In the genomic region with DNA sequence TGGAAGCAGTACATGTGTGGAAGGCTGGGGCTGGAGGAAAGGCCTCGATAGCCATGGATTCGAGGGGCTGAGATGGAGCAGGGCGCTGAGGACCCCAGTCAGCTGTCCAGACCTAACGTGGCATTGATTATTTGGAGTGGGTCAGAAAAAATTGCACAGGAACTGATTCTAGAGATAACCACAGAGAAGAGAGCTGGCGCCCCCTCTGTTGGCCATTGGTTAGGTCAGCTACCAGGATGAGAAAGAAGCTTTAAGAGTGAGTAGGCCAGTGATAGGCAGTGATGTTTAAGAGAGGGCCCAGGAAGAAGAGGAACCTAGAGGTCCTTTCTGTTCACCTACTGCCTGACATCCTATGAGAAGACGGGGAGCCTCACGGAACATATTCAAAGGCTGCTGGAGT, we compare ENCODE assay signal across 12 mouse cellular contexts. TPM values are rescaled to one million over a fixed set of nuclear protein-coding genes. Genes with fewer than 3 reads are reported as not detected.
A peak's percentile ranks its signal among the peaks of the same experiment; 100 is the strongest.
DNase-seq lines count a peak whose midpoint lies in the region; TF ChIP-seq lines count a peak whose summit lies in the region.
"Had no signal": no experiment of that assay in that cellular context is flagged by ENCODE, and none has a peak within 500 bp of the region (broad histone marks: within the 10 kb centered on the region; RNA-seq: fewer than 3 reads in every experiment).

No protein-coding gene starts in this region.

- H3K4me3 ChIP-seq in lung, adult 2 months (replicated peaks; ENCODE audit: extremely low read depth, low read depth, low read length): no peak overlapping the region
- H3K4me3 ChIP-seq in MEL (ENCODE audit: control insufficient read depth in 1 of 2, insufficient read depth in 1 of 2, low read depth in 2 of 2, low read length in 2 of 2): no peak overlapping the region
- H3K4me3 ChIP-seq: forebrain, embryonic 15.5 days; heart, embryonic 12.5 days; lung, embryonic 15.5 days had no signal

- TF ChIP-seq CTCF in lung, adult 2 months (IDR thresholded peaks at IDR 0.05; ENCODE audit: insufficient read depth, low read length): no peak
- peak; percentile 50 to 69 (median 56); a peak in 5 of 6 replicates for TF ChIP-seq CTCF in MEL (IDR thresholded peaks at IDR 0.05 in 2 of 3, conservative IDR thresholded peaks at IDR 0.05 in 1 of 3; ENCODE audit: control insufficient read depth in 1 of 3, insufficient read depth in 1 of 3, low read depth in 2 of 3, low read length in 3 of 3, poor library complexity in 1 of 3, severe bottlenecking in 1 of 3)

- no peak for TF ChIP-seq POLR2A in lung, adult 2 months (IDR thresholded peaks at IDR 0.05; ENCODE audit: borderline replicate concordance, extremely low read depth, low read depth, low read length)
- TF ChIP-seq POLR2A in MEL (IDR thresholded peaks at IDR 0.05; ENCODE audit: control insufficient read depth in 1 of 2, insufficient read depth in 1 of 2, low read depth in 1 of 2, low read length in 2 of 2, poor library complexity in 1 of 2): no peak

- WGBS in lung, adult 2 months: 68% methylated on average over 7 of the region's 7 CpGs

- peak; percentile 15 for TF ChIP-seq RAD21 in MEL (IDR thresholded peaks at IDR 0.05; ENCODE audit: low read depth, low read length)

- no peaks in the 10 kb centered on the region for H3K9me3 ChIP-seq in MEL (replicated peaks; ENCODE audit: insufficient read depth, low read length)
- H3K9me3 ChIP-seq: forebrain, embryonic 15.5 days; heart, embryonic 12.5 days; lung, embryonic 15.5 days had no signal

- peaks cover 6% of the 10 kb centered on the region; the same call in 1 of the 2 replicates for H3K4me1 ChIP-seq in lung, adult 2 months (ENCODE audit: control insufficient read depth, insufficient read depth, low read length)
- H3K4me1 ChIP-seq in MEL (ENCODE audit: control insufficient read depth in 1 of 2, insufficient read depth in 2 of 2, low read length in 2 of 2): peaks cover 0 to 11% of the 10 kb centered on the region in 2 experiments; a peak in 2 of 4 replicates
- H3K4me1 ChIP-seq: forebrain, embryonic 15.5 days; heart, embryonic 12.5 days had no signal

- H3K9ac ChIP-seq in MEL (ENCODE audit: control insufficient read depth, low read depth, low read length, poor library complexity, severe bottlenecking): no peak overlapping the region
- H3K9ac ChIP-seq: forebrain, embryonic 15.5 days; heart, embryonic 12.5 days; lung, embryonic 15.5 days had no signal

- no peaks in the 10 kb centered on the region for H3K79me2 ChIP-seq in MEL (ENCODE audit: control insufficient read depth, insufficient read depth, low read length, poor library complexity)

- TF ChIP-seq EP300 in MEL (IDR thresholded peaks at IDR 0.05; ENCODE audit: low read depth in 1 of 2, low read length in 2 of 2): no peak

- H3K27ac ChIP-seq in MEL (ENCODE audit: control insufficient read depth, low read depth, low read length): no peak overlapping the region
- H3K27ac ChIP-seq: forebrain, embryonic 15.5 days; lung, embryonic 15.5 days had no signal

- peak; percentile 24 to 46 for DNase-seq in adrenal gland, postnatal 36 days
- no peak for DNase-seq in adrenal gland, adult (ENCODE audit: inconsistent age in 2 of 2, low spot score in 1 of 2)
- DNase-seq in lung, adult 2 months: peak; percentile 20
- no peak for DNase-seq in lung, postnatal 10 days
- DNase-seq in MEL (ENCODE audit: low read depth, low spot score): peak; percentile 54
- peak; percentile 55 for DNase-seq in lung, postnatal 36 days
- no peak for DNase-seq in frontal cortex, adult 2 months (ENCODE audit: extremely low spot score in 1 of 2, low spot score in 1 of 2)
- no peak for DNase-seq in ovary, postnatal 10 days (ENCODE audit: low spot score)

- peaks cover 2 to 13% of the 10 kb centered on the region in 2 experiments; a peak in 3 of 4 replicates for H3K36me3 ChIP-seq in MEL (ENCODE audit: control insufficient read depth in 1 of 2, insufficient read depth in 2 of 2, low read length in 2 of 2)

- H3K27me3 ChIP-seq in MEL (ENCODE audit: control insufficient read depth in 1 of 2, insufficient read depth in 2 of 2, low read length in 2 of 2): no peaks in the 10 kb centered on the region
- H3K27me3 ChIP-seq: forebrain, embryonic 15.5 days; heart, embryonic 12.5 days; lung, embryonic 15.5 days had no signal

TF ChIP-seq in MEL, 35 proteins besides CTCF, POLR2A, EP300 and RAD21:
- no peak for TF ChIP-seq MXI1 (IDR thresholded peaks at IDR 0.05; ENCODE audit: low read depth, low read length)
- TF ChIP-seq GATA1 (IDR thresholded peaks at IDR 0.05; ENCODE audit: low read depth, low read length): peak; percentile 58
TF ChIP-seq in MEL: peak in this region for 1.

RNA-seq across cellular contexts. Expression of a gene that starts 7.0 kb away (rescaled TPM):
- total RNA-seq in adrenal gland, postnatal 36 days (2021): 10 to 100 TPM; 25.9 to 27.9 TPM
- 10.4 and 12.5 TPM in 2 replicates for polyA plus RNA-seq in lung, adult 2 months (2012; rRNA removed)
- 40.3 and 45.8 TPM in 2 replicates for total RNA-seq in MEL (2012; rRNA removed)
- 10 to 100 TPM in 1 of 2 experiments, not detected in 1; 39.5 TPM for polyA plus RNA-seq in MEL (2012; ENCODE audit: insufficient read depth in 1 of 2, insufficient read length in 2 of 2, low read depth in 1 of 2, low replicate concordance in 2 of 2, missing spikeins in 1 of 2)
- polyA plus RNA-seq in frontal cortex, adult 2 months (2012; rRNA removed): 37.3 and 39.1 TPM in 2 replicates

RNA-seq across cellular contexts. Expression of a gene that starts 10.6 kb away (rescaled TPM):
- total RNA-seq in adrenal gland, postnatal 36 days (2021): not detected
- 157 and 158 TPM in 2 replicates for polyA plus RNA-seq in lung, adult 2 months (2012; rRNA removed)
- 0.12 TPM in 1 of 2 replicates, not detected in the other for total RNA-seq in MEL (2012; rRNA removed)
- polyA plus RNA-seq in MEL (2012; ENCODE audit: insufficient read depth in 1 of 2, insufficient read length in 2 of 2, low read depth in 1 of 2, low replicate concordance in 2 of 2, missing spikeins in 1 of 2): under 1 TPM in 1 of 2 experiments, not detected in 1; 0.21 TPM
- polyA plus RNA-seq in frontal cortex, adult 2 months (2012; rRNA removed): 0.36 and 0.86 TPM in 2 replicates

RNA-seq across cellular contexts. Expression of a gene that starts 15.4 kb away (rescaled TPM):
- total RNA-seq in adrenal gland, postnatal 36 days (2021): 100 to 1,000 TPM; 101 to 115 TPM
- polyA plus RNA-seq in lung, adult 2 months (2012; rRNA removed): 72.7 and 94.7 TPM in 2 replicates
- total RNA-seq in MEL (2012; rRNA removed): 32.6 and 35.0 TPM in 2 replicates
- 100 to 1,000 TPM in 1 of 2 experiments, not detected in 1; 126 TPM for polyA plus RNA-seq in MEL (2012; ENCODE audit: insufficient read depth in 1 of 2, insufficient read length in 2 of 2, low read depth in 1 of 2, low replicate concordance in 2 of 2, missing spikeins in 1 of 2)
- 50.4 and 51.0 TPM in 2 replicates for polyA plus RNA-seq in frontal cortex, adult 2 months (2012; rRNA removed)

RNA-seq across cellular contexts. Expression of a gene that starts 23.9 kb away (rescaled TPM):
- 10 to 100 TPM; 61.5 to 65.8 TPM for total RNA-seq in adrenal gland, postnatal 36 days (2021)
- polyA plus RNA-seq in lung, adult 2 months (2012; rRNA removed): 176 and 201 TPM in 2 replicates
- 28.7 and 36.2 TPM in 2 replicates for total RNA-seq in MEL (2012; rRNA removed)
- 10 to 100 TPM in 1 of 2 experiments, not detected in 1; 66.4 TPM for polyA plus RNA-seq in MEL (2012; ENCODE audit: insufficient read depth in 1 of 2, insufficient read length in 2 of 2, low read depth in 1 of 2, low replicate concordance in 2 of 2, missing spikeins in 1 of 2)
- 54.6 and 68.7 TPM in 2 replicates for polyA plus RNA-seq in frontal cortex, adult 2 months (2012; rRNA removed)

RNA-seq across cellular contexts. Expression of a gene that starts 24.0 kb away (rescaled TPM):
- total RNA-seq in adrenal gland, postnatal 36 days (2021): not detected
- not detected in 2 replicates for polyA plus RNA-seq in lung, adult 2 months (2012; rRNA removed)
- total RNA-seq in MEL (2012; rRNA removed): not detected in 2 replicates
- polyA plus RNA-seq in MEL (2012; ENCODE audit: insufficient read depth in 1 of 2, insufficient read length in 2 of 2, low read depth in 1 of 2, low replicate concordance in 2 of 2, missing spikeins in 1 of 2): not detected
- not detected in 2 replicates for polyA plus RNA-seq in frontal cortex, adult 2 months (2012; rRNA removed)
- polyA plus RNA-seq: forebrain, embryonic 15.5 days; heart, embryonic 12.5 days; large intestine, adult 2 months; lung, embryonic 15.5 days had no signal

Comparison
In these comparisons a context has a peak if more than half of its experiments do, and no peak if none do; other contexts are left out.
1. DNase-seq: peak in adrenal gland, postnatal 36 days (2 of 2), lung, adult 2 months (single experiment), MEL (single experiment) and lung, postnatal 36 days (single experiment); none in adrenal gland, adult (0 of 2), lung, postnatal 10 days (single experiment), frontal cortex, adult 2 months (0 of 2) and ovary, postnatal 10 days (single experiment).
2. RNA of a gene that starts 10.6 kb away (polyA plus RNA-seq): 157 to 158 TPM in lung, adult 2 months; 0.36 to 0.86 TPM in frontal cortex, adult 2 months and 0.21 TPM in MEL; every median in the first group is over 10 times any median in the second.